In genomic region chr1:182951298-182951697, GRCm38 (mm10) we compare ENCODE assay signal across 8 mouse cellular contexts. TPM values are rescaled to one million over a fixed set of nuclear protein-coding genes. Genes with fewer than 3 reads are reported as not detected.
DNase-seq lines count a peak whose midpoint lies in the region; ATAC-seq and TF ChIP-seq lines count a peak whose summit lies in the region.

No protein-coding gene starts in this region.

- DNase-seq in intestine, embryonic 14.5 days (ENCODE audit: low spot score): no peak
- DNase-seq in brain, embryonic 14.5 days (ENCODE audit: low read depth): peak; percentile 25
- no peak for DNase-seq in T-cell, adult 2 months (ENCODE audit: low spot score)
- no peak for DNase-seq in embryo, embryonic 10.5 days (ENCODE audit: low spot score)

- 44% methylated on average over 9 of the region's 9 CpGs for WGBS in intestine, embryonic 14.5 days
- 50% methylated on average over 9 of the region's 9 CpGs for WGBS in intestine, postnatal 0 days

- H3K4me1 ChIP-seq in intestine, embryonic 14.5 days (replicated peaks; ENCODE audit: control insufficient read depth, insufficient read depth, low read length): peaks cover 12% of the 10 kb centered on the region
- no peaks in the 10 kb centered on the region; the same call in 1 of the 2 replicates for H3K4me1 ChIP-seq in intestine, postnatal 0 days (replicated peaks; ENCODE audit: control insufficient read depth, insufficient read depth, low read length)

- no peaks in the 10 kb centered on the region for H3K9me3 ChIP-seq in intestine, embryonic 14.5 days (ENCODE audit: control insufficient read depth, low read length)
- H3K9me3 ChIP-seq in intestine, postnatal 0 days (ENCODE audit: control insufficient read depth): no peaks in the 10 kb centered on the region

- no peak overlapping the region for H3K4me2 ChIP-seq in intestine, embryonic 14.5 days (ENCODE audit: low read length)
- no peak overlapping the region for H3K4me2 ChIP-seq in intestine, postnatal 0 days (replicated peaks; ENCODE audit: low read depth)

- H3K4me3 ChIP-seq in intestine, embryonic 14.5 days (ENCODE audit: low read depth, low read length): no peak overlapping the region
- H3K4me3 ChIP-seq in intestine, postnatal 0 days (ENCODE audit: low read depth, low read length): no peak overlapping the region

- ATAC-seq in intestine, embryonic 14.5 days (replicated peaks; ENCODE audit: low FRiP score, low TSS enrichment, low read depth): peak; percentile 25; the same call in 1 of the 2 replicates
- ATAC-seq in intestine, postnatal 0 days: no peak
- ATAC-seq in hematopoietic stem cell, adult 5-6 weeks (replicated peaks in 1 of 2; ENCODE audit: insufficient read depth in 1 of 2, low FRiP score in 2 of 2, low TSS enrichment in 1 of 2, low read depth in 1 of 2, poor library complexity in 2 of 2, severe bottlenecking in 2 of 2): peak; percentile 47 to 60; a peak in 3 of 4 replicates
- peak; percentile 56 for ATAC-seq in megakaryocyte progenitor cell, adult 5-6 weeks (replicated peaks; ENCODE audit: poor library complexity)
- ATAC-seq in erythroblast, adult 5-6 weeks (replicated peaks; ENCODE audit: low FRiP score, poor library complexity, severe bottlenecking): no peak

- H3K27me3 ChIP-seq in intestine, embryonic 14.5 days (replicated peaks; ENCODE audit: control insufficient read depth, insufficient read depth, low read length): no peaks in the 10 kb centered on the region
- no peaks in the 10 kb centered on the region for H3K27me3 ChIP-seq in intestine, postnatal 0 days (replicated peaks; ENCODE audit: control insufficient read depth, insufficient read depth, low read length)

- no peak overlapping the region; the same call in 1 of the 2 replicates for H3K27ac ChIP-seq in intestine, embryonic 14.5 days (ENCODE audit: low read depth)
- no peak overlapping the region for H3K27ac ChIP-seq in intestine, postnatal 0 days (ENCODE audit: low read depth, low read length)

- no peak overlapping the region for H3K9ac ChIP-seq in intestine, embryonic 14.5 days (ENCODE audit: low read length)
- H3K9ac ChIP-seq in intestine, postnatal 0 days (ENCODE audit: low read depth, low read length): no peak overlapping the region

- no peak for TF ChIP-seq POLR2A in brain, embryonic 14.5 days (IDR thresholded peaks at IDR 0.05; ENCODE audit: borderline replicate concordance, extremely low read depth, insufficient read depth, insufficient read length, poor library complexity, severe bottlenecking)

- H3K36me3 ChIP-seq in intestine, embryonic 14.5 days (ENCODE audit: control insufficient read depth, insufficient read depth, low read length): no peaks in the 10 kb centered on the region
- H3K36me3 ChIP-seq in intestine, postnatal 0 days (ENCODE audit: control insufficient read depth, insufficient read depth): no peaks in the 10 kb centered on the region

- TF ChIP-seq CTCF in intestine, postnatal 0 days (IDR thresholded peaks at IDR 0.05; ENCODE audit: low read depth): no peak
- no peak for TF ChIP-seq CTCF in brain, embryonic 14.5 days (IDR thresholded peaks at IDR 0.05; ENCODE audit: borderline replicate concordance, extremely low read depth, insufficient read depth, insufficient read length)

RNA-seq across cellular contexts. Expression of gene Tlr5, which starts 3.3 kb away (rescaled TPM):
- polyA plus RNA-seq in intestine, embryonic 14.5 days (2014; fragmentation: Nextera tagmentation; extraction: Ambion mirVana): 5.7 and 6.8 TPM in 2 replicates
- polyA plus RNA-seq in intestine, postnatal 0 days (2015; fragmentation: Nextera tagmentation; extraction: Ambion mirVana): 4.3 and 5.0 TPM in 2 replicates
- polyA plus RNA-seq in brain, embryonic 14.5 days (2012; rRNA removed): 0.61 and 0.64 TPM in 2 replicates
- 1.3 TPM in 1 of 2 replicates, not detected in the other for total RNA-seq in hematopoietic stem cell, adult 5-6 weeks (2017)
- 0.57 and 2.2 TPM in 2 replicates for total RNA-seq in megakaryocyte progenitor cell, adult 5-6 weeks (2015)
- total RNA-seq in megakaryocyte progenitor cell, adult 5-6 weeks (2017): 0.50 TPM in 1 of 2 replicates, not detected in the other
- total RNA-seq in erythroblast, adult 5-6 weeks (2015; ENCODE audit: low replicate concordance): 2.7 TPM in 1 of 2 replicates, not detected in the other
- total RNA-seq in erythroblast, adult 5-6 weeks (2017; ENCODE audit: low replicate concordance): 0.85 TPM in 1 of 2 replicates, not detected in the other

Comparison
In these comparisons a context has a peak if more than half of its experiments do, and no peak if none do; other contexts are left out.
1. ATAC-seq: peak in intestine, embryonic 14.5 days (single experiment), hematopoietic stem cell, adult 5-6 weeks (2 of 2) and megakaryocyte progenitor cell, adult 5-6 weeks (single experiment); none in intestine, postnatal 0 days (single experiment) and erythroblast, adult 5-6 weeks (single experiment).